Comparison of ENCODE assay signal across 9 mouse cellular contexts in the genomic region with DNA sequence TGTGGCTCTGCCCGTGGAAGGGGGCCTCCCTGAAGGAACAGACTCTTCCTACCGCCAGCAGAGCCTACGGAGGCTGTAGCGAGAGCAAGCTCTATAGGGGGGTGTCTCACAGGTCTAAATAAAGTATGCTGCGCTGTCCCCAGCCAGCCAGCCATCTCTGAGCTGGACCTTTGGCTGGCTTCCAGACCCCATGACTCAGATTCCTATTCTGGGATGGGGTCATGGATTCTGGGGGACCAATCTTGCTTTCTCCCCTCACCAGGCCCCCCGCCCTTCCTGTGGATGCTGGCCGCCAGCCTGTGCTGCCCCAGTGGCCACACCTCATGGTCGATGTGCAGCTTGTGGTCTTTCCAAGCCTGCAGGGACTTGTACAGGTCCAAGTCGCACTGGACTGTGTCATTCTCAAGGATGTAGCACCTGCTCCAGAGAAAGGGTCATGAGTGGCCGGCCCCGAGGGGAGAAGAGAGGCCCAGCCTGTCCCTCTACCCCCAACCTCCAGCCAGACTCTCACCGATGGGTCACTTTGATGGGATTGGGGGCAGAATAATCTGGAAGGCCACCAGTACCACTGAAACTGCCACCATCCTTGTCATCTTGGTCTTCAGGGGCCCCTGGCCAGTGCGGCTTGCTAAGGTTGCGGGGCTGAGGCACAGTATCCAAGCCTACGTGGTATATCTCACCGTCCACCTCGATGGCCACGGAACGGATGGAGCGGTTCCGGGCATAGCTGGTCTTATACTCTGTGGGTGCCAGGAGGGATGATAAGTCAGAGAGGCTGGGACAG.
DNase-seq lines count a peak whose midpoint lies in the region; ATAC-seq and TF ChIP-seq lines count a peak whose summit lies in the region.
"Had no signal": no experiment of that assay in that cellular context is flagged by ENCODE, and none has a peak within 500 bp of the region (broad histone marks: within the 10 kb centered on the region; RNA-seq: fewer than 3 reads in every experiment).

No protein-coding gene starts in this region.

- peaks cover 0 to 3% of the 10 kb centered on the region in 2 experiments; a peak in 1 of 4 replicates for H3K4me1 ChIP-seq in MEL (ENCODE audit: control insufficient read depth in 1 of 2, insufficient read depth in 2 of 2, low read length in 2 of 2)
- H3K4me1 ChIP-seq in liver, embryonic 14.5 days (replicated peaks; ENCODE audit: control insufficient read depth in 2 of 2, insufficient read depth in 2 of 2, low read length in 1 of 2), result peaks cover 0 to 7% of the 10 kb centered on the region in 2 experiments; a peak in 2 of 4 replicates

- H3K27me3 ChIP-seq in MEL (ENCODE audit: control insufficient read depth in 1 of 2, insufficient read depth in 2 of 2, low read length in 2 of 2), result no peaks in the 10 kb centered on the region
- H3K27me3 ChIP-seq in liver, embryonic 14.5 days (ENCODE audit: control insufficient read depth, insufficient read depth, low read length), result no peaks in the 10 kb centered on the region
- H3K27me3 ChIP-seq: hindbrain, embryonic 15.5 days had no signal

- intact Hi-C loops in heart, postnatal 36 days (cut with DNase I), result no loop called here

- no peaks in the 10 kb centered on the region for H3K9me3 ChIP-seq in MEL (replicated peaks; ENCODE audit: insufficient read depth, low read length)
- no peaks in the 10 kb centered on the region for H3K9me3 ChIP-seq in liver, embryonic 14.5 days (ENCODE audit: control insufficient read depth, low read length)
- H3K9me3 ChIP-seq: hindbrain, embryonic 15.5 days had no signal

- TF ChIP-seq POLR2A in MEL (IDR thresholded peaks at IDR 0.05; ENCODE audit: control insufficient read depth in 1 of 2, insufficient read depth in 1 of 2, low read depth in 1 of 2, low read length in 2 of 2, poor library complexity in 1 of 2), result no peak
- no peak for TF ChIP-seq POLR2A in brain, embryonic 14.5 days (IDR thresholded peaks at IDR 0.05; ENCODE audit: borderline replicate concordance, extremely low read depth, insufficient read depth, insufficient read length, poor library complexity, severe bottlenecking)

- H3K27ac ChIP-seq in MEL (ENCODE audit: control insufficient read depth, low read depth, low read length), result no peak overlapping the region
- H3K27ac ChIP-seq in liver, embryonic 14.5 days, result no peak overlapping the region
- H3K27ac ChIP-seq: hindbrain, embryonic 15.5 days had no signal

- peak overlapping the region; percentile 61 to 65 for H3K4me3 ChIP-seq in MEL (ENCODE audit: control insufficient read depth in 1 of 2, insufficient read depth in 1 of 2, low read depth in 2 of 2, low read length in 2 of 2)
- no peak overlapping the region for H3K4me3 ChIP-seq in liver, embryonic 14.5 days (ENCODE audit: insufficient read depth in 1 of 2, low read depth in 2 of 2, low read length in 2 of 2)
- H3K4me3 ChIP-seq: hindbrain, embryonic 15.5 days had no signal

- DNase-seq in MEL (ENCODE audit: low read depth, low spot score), result no peak
- DNase-seq in brain, embryonic 14.5 days (ENCODE audit: low read depth), result peak; percentile 27
- peak; percentile 79 to 83 for DNase-seq in heart, postnatal 36 days
- no peak for DNase-seq in liver, embryonic 14.5 days (ENCODE audit: low read depth in 3 of 3, low spot score in 3 of 3)
- DNase-seq in spleen, postnatal 14 days (ENCODE audit: low spot score in 2 of 2), result no peak
- DNase-seq in yolk sac, embryonic 10.5 days (ENCODE audit: low spot score), result no peak
- no peak for DNase-seq in layer of hippocampus, adult 11-12 months (ENCODE audit: low spot score)
- no peak for DNase-seq in embryo, embryonic 9.5 days (ENCODE audit: extremely low spot score)

- no peak for ATAC-seq in liver, embryonic 14.5 days (ENCODE audit: insufficient read depth)

- no peaks in the 10 kb centered on the region for H3K79me2 ChIP-seq in MEL (ENCODE audit: control insufficient read depth, insufficient read depth, low read length, poor library complexity)

- WGBS in liver, embryonic 14.5 days (ENCODE audit: insufficient replicate concordance), result 68% methylated on average over 21 of the region's 21 CpGs

- TF ChIP-seq CTCF in MEL (IDR thresholded peaks at IDR 0.05 in 2 of 3, conservative IDR thresholded peaks at IDR 0.05 in 1 of 3; ENCODE audit: control insufficient read depth in 1 of 3, insufficient read depth in 1 of 3, low read depth in 2 of 3, low read length in 3 of 3, poor library complexity in 1 of 3, severe bottlenecking in 1 of 3), result no peak
- no peak for TF ChIP-seq CTCF in brain, embryonic 14.5 days (IDR thresholded peaks at IDR 0.05; ENCODE audit: borderline replicate concordance, extremely low read depth, insufficient read depth, insufficient read length)
- no peak for TF ChIP-seq CTCF in liver, embryonic 14.5 days (IDR thresholded peaks at IDR 0.05; ENCODE audit: low read depth)

- H3K4me2 ChIP-seq in liver, embryonic 14.5 days (ENCODE audit: low read depth), result peak overlapping the region; percentile 34; the same call in 1 of the 2 replicates
- H3K4me2 ChIP-seq: hindbrain, embryonic 15.5 days had no signal

- no peak for TF ChIP-seq RAD21 in MEL (IDR thresholded peaks at IDR 0.05; ENCODE audit: low read depth, low read length)

- peak overlapping the region; percentile 53 for H3K9ac ChIP-seq in MEL (ENCODE audit: control insufficient read depth, low read depth, low read length, poor library complexity, severe bottlenecking)
- no peak overlapping the region for H3K9ac ChIP-seq in liver, embryonic 14.5 days (replicated peaks)
- H3K9ac ChIP-seq: hindbrain, embryonic 15.5 days had no signal

- no peaks in the 10 kb centered on the region for H3K36me3 ChIP-seq in MEL (ENCODE audit: control insufficient read depth in 1 of 2, insufficient read depth in 2 of 2, low read length in 2 of 2)
- H3K36me3 ChIP-seq in liver, embryonic 14.5 days (replicated peaks; ENCODE audit: control insufficient read depth, insufficient read depth, low read depth), result no peaks in the 10 kb centered on the region

- TF ChIP-seq EP300 in MEL (IDR thresholded peaks at IDR 0.05; ENCODE audit: low read depth in 1 of 2, low read length in 2 of 2), result no peak
- TF ChIP-seq EP300 in liver, embryonic 14.5 days (IDR thresholded peaks at IDR 0.05; ENCODE audit: low read depth), result no peak

TF ChIP-seq in MEL, 35 proteins besides CTCF, POLR2A, EP300 and RAD21:
- TF ChIP-seq ZNF384 (IDR thresholded peaks at IDR 0.05; ENCODE audit: low read depth, low read length) (no peak), ZMIZ1 (IDR thresholded peaks at IDR 0.05; ENCODE audit: low read depth, low read length) (no peak), SIN3A (IDR thresholded peaks at IDR 0.05; ENCODE audit: low read length) (no peak), MAZ (IDR thresholded peaks at IDR 0.05; ENCODE audit: low read depth, low read length) (no peak), MYC (IDR thresholded peaks at IDR 0.05; ENCODE audit: low read depth, low read length) (no peak), USF2 (IDR thresholded peaks at IDR 0.05; ENCODE audit: borderline replicate concordance in 1 of 2, insufficient read depth in 1 of 2, low read depth in 1 of 2, low read length in 2 of 2) (no peak), GATA1 (IDR thresholded peaks at IDR 0.05; ENCODE audit: low read depth, low read length) (no peak), E2F4 (IDR thresholded peaks at IDR 0.05; ENCODE audit: borderline replicate concordance, low read depth, low read length) (no peak), CHD2 (IDR thresholded peaks at IDR 0.05; ENCODE audit: low read length) (no peak), TAL1 (IDR thresholded peaks at IDR 0.05; ENCODE audit: low read length) (no peak), SMC3 (IDR thresholded peaks at IDR 0.05; ENCODE audit: low read depth, low read length) (no peak), NELFE (IDR thresholded peaks at IDR 0.05; ENCODE audit: low read depth, low read length) (no peak), BHLHE40 (IDR thresholded peaks at IDR 0.05; ENCODE audit: borderline replicate concordance, low read depth, low read length) (no peak), USF1 (IDR thresholded peaks at IDR 0.05; ENCODE audit: low read depth, low read length) (no peak), MXI1 (IDR thresholded peaks at IDR 0.05; ENCODE audit: low read depth, low read length) (no peak), MYB (IDR thresholded peaks at IDR 0.05; ENCODE audit: low read depth, low read length) (no peak), ELF1 (IDR thresholded peaks at IDR 0.05; ENCODE audit: low read depth, low read length) (no peak)

Comparison
In these comparisons a context has a peak if more than half of its experiments do, and no peak if none do; other contexts are left out.
1. DNase-seq: peak in brain, embryonic 14.5 days (single experiment) and heart, postnatal 36 days (2 of 2); none in MEL (single experiment), liver, embryonic 14.5 days (0 of 3), spleen, postnatal 14 days (0 of 2), yolk sac, embryonic 10.5 days (single experiment), layer of hippocampus, adult 11-12 months (single experiment) and embryo, embryonic 9.5 days (single experiment).
2. H3K4me3 ChIP-seq: peak in MEL (2 of 2); none in liver, embryonic 14.5 days (0 of 2).